Mouse (Mus musculus): Measurements from ENCODE around the gene Nol12.

Nol12 gene

GRCm38 (mm10) chr15:78918126-78918525 lies 16.6 kb upstream of the Nol12 start:
- peak; percentile 57 for DNase-seq

DNA sequence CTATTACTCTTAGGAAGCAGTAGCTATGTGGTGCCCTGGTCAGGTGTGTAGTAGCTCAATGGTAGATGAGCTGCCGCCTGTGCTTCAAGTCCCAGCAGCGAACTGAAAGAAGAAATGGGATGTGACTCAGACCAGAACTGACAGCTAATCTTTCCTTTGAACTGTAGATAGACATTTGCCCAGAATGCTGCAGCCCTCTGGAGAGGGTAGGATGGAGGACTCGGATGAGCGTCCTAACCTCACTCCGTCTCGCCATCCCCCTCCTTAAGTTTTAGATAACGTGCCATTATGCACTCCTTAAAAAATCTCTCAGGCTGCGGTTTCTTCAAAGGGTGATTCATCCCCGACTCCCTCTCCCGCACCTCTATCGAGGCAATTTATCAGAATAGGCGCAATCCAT lies 14.8 kb upstream of the Nol12 start:
- DNase-seq, result no peak

- no peak for DNase-seq
These were observed 12.0 kb upstream of the Nol12 start for GRCm38 (mm10) chr15:78922700-78923099.

- DNase-seq, result no peak
These were observed 11.1 kb upstream of the Nol12 start for GRCm38 (mm10) chr15:78923585-78923984.

GRCm38 (mm10) chr15:78925129-78925528 lies 9.6 kb upstream of the Nol12 start:
- no peak for DNase-seq

GRCm38 (mm10) chr15:78926021-78926919 lies 8.5 kb upstream of the Nol12 start, which contains the start of gene Lgals1:
Gene Lgals1, plus strand, starts transcription at chr15:78926725.
- DNase-seq, result peak; percentile 85

- DNase-seq, result peak; percentile 69
These were observed 7.5 kb upstream of the Nol12 start for GRCm38 (mm10) chr15:78927021-78927787.

DNA sequence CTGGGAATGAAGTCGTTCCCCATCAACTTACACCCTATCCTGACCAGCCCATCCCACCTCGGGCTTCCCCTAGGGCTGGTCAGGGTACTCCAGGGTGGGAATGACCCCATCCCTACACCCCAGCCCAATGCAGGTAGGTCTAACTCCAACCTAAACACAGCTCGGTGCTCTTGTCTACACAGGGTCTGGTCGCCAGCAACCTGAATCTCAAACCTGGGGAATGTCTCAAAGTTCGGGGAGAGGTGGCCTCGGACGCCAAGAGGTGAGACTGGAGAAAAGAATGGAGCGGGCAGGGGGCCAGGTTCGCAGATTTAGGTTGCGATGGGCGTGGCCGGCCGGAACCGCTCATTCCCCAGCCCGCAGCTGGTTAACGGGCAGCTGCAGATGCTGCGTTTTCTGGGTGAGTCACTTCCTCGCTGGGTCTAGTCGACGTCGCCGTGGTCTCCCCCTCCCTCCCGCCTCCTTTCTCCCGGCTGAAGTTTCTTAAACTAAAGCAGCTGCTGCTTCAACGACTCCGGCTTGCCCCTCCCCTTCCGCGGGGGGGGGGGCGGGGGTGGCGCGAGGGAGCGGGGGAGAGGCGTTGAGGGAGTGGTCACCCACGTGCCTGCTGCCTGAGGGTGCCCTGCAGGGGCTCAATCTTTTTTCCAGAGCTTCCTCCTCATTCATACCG lies 6.8 kb upstream of the Nol12 start:
- DNase-seq, result peak; percentile 55

DNA sequence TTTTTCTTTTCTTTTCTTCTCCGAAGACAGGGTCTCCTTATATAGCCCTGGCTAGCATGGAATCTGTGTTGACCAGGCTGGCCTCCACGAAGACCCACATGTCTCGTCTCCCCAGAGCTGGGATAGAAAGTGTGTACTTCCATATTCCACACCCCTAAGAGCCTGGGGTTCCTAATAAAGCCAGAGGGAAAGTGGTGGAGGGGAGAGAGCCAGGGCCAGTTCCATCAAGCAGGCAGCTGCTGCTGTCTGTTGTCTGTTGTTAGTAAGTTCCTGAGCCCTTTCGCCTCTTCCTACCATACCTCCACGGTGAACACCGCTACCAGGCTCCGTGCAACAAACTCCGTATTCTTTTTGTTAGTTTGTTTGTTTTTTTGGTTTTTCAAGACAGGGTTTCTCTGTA lies 6.2 kb upstream of the Nol12 start:
- no peak for DNase-seq

DNA sequence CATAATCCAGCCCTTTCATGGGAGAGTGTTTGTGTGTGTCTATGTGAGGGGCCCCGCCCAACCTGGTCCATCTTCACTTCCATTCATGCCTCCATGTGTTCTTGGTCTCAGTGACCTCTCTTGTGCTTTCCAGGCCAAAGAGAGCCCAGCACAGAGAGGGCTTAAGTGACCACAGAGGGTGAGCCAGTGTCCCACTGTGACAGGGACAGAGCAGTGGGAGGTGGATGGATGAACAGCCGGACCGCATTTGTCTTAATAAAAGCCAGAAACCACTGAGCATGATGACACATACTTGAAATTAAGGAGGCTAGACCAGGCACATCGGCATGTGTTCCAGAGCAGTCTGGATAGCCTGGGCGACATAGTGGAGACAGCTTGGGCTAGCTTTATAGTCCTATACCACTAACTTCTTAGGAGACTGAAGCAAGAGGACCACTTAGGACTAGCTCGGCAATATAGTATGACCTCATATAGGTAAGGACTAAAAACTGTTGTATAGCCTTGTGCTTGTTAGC lies 4.5 kb upstream of the Nol12 start:
- no peak for DNase-seq

GRCm38 (mm10) chr15:78930801-78931426 lies 3.8 kb upstream of the Nol12 start:
- no peak for DNase-seq

DNA sequence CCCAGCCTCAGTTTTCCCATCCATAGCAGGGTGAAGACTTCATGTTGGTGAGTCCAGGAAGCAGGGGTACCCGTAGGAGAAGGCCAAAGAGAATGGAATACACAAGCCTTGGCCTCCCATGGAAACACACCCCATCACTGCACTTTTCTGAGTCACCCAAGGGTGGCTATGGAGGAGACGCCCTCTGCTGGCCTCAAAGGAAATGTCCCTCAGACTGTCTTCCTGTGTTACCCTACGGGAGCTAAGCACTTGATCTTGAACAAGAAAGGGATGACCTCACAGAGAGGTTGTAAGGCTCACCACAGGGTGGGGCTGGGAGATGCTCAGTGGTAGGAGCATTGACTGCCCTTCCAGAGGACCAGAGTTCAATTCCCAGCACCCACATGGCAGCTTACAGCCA lies 3.2 kb upstream of the Nol12 start:
- no peak for DNase-seq

- no peak for DNase-seq
These were observed 1.7 kb downstream of the Nol12 start for GRCm38 (mm10) chr15:78936403-78936802.

GRCm38 (mm10) chr15:78937311-78937710 lies 2.6 kb downstream of the Nol12 start:
- DNase-seq, result no peak

DNA sequence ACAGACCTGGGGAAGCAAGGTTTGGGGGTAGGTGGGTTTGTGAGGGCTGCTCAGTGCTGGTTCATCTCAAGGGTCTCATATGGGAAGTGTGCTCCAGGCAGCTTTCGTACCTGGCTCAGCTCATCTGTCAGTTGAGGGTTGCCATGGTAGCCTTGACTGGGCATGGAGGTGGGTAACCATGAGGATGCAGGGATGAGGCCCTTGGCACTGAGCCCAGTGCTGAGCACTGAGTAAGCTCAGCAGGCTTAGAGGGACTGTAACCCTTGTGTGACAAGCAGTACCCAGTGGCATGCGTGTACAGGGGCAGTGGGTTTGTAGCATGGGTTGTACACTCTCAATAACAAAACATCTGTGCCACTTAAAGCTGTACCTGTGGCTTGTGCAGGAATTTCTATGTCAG lies 3.2 kb downstream of the Nol12 start:
- no peak for DNase-seq

- no peak for DNase-seq
These were observed 5.6 kb downstream of the Nol12 start for GRCm38 (mm10) chr15:78940325-78940724.

DNA sequence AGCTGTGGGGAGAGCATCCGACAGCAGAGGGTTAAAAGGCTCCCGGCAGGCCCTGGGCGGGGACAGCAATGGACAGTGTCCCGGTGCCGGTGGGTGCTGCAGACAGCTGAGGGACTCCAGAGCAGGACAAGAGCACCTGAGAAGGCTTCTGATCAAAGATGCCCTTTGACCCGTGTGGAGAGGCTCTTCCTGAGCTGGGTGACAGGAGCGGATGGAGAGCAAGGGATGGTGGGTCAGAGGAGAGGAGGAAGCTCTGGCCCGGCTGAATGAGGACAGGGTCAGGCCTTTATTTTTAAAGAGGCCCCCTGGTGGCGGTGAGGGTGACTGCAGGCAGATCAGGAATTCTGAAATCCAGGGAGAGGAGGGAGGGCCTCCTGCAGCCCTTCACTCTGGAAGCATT lies 7.9 kb downstream of the Nol12 start:
- peak; percentile 88 for DNase-seq

DNA sequence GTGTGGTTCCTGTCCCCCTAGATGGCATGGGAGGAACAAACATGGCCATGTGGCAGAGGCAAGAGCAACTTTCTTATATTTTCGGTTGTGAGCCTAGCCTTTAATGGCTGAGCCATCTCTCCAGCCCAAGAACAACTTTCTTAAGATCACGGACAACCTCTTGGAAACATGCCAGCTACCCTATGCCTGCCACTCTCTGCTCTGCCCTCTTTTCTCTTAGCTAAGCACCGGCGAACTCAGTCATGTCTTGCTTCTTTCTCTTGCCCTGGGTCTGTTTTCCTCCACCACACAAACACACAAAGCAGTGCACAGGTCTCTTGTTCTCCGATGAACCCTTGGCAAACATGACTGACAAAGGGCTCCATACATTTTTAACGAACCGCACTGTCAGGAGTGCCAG lies 11.5 kb downstream of the Nol12 start:
- peak; percentile 47 for DNase-seq

DNA sequence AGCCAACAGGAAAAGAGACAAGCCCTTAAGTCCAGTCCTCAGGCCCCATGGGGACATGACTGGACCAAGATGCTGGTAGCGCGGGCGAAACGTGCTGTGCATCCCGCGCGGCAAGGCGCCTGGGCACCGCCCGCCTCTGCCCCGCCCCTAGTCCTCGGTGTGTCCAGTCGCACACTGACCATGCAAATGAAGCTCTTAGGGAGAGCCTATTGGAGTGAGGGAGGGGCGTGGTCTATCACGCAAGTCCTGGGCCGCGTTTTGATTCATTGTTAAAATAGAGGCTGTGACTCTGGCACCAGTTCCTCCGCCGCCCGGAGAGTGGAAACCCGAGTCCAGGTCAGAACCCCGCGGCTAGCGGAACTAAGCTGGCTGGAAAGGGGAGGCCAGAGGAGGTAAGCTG lies 12.9 kb downstream of the Nol12 start, which contains the start of gene Triobp:
Gene Triobp (plus strand): TSS at position 68 of the 400 bp plus-strand sequence.
- peak; percentile 94 for DNase-seq

GRCm38 (mm10) chr15:78948152-78948725 lies 13.5 kb downstream of the Nol12 start:
- DNase-seq, result peak; percentile 47

- peak; percentile 71 for DNase-seq
These were observed 14.2 kb downstream of the Nol12 start for GRCm38 (mm10) chr15:78948883-78949282.

DNA sequence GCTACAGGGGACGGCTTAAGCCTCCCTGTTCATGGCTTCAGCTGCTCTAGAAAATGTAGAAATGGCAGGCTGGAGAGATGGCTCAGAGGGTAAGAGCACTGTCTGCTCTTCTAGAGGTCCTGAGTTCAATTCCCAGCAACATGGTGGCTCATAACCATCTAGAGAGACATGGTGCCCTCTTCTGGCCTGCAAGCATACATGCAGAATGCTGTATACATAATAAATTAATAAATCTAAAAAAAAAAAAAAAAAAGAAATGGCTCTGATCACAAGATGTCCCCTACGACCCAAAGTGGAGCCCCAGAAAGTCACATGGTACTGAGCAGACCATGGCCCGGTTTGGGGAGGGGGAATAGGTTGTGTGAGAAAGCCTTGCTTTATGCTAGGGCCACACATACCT lies 20.9 kb downstream of the Nol12 start:
- DNase-seq, result no peak

Data from cerebellum, adult 9-11 months (tissue).